ENCODE assay signal across 7 mouse cellular contexts in genomic region chr5:148977698-148978457, GRCm38 (mm10). TPM values are rescaled to one million over a fixed set of nuclear protein-coding genes. Genes with fewer than 3 reads are reported as not detected.
DNase-seq lines count a peak whose midpoint lies in the region; ATAC-seq and TF ChIP-seq lines count a peak whose summit lies in the region.

No protein-coding gene starts in this region.

- H3K36me3 ChIP-seq in spleen, adult 2 months (ENCODE audit: control insufficient read depth, insufficient read depth, low read length): no peaks in the 10 kb centered on the region
- no peaks in the 10 kb centered on the region for H3K36me3 ChIP-seq in heart, embryonic 15.5 days
- no peaks in the 10 kb centered on the region for H3K36me3 ChIP-seq in liver, embryonic 12.5 days
- H3K36me3 ChIP-seq in stomach, postnatal 0 days (ENCODE audit: control insufficient read depth, insufficient read depth, low read length): no peaks in the 10 kb centered on the region

- no peak for TF ChIP-seq POLR2A in spleen, adult 2 months (IDR thresholded peaks at IDR 0.05; ENCODE audit: low read depth, low read length)
- no peak for TF ChIP-seq POLR2A in cerebellum, adult 2 months (IDR thresholded peaks at IDR 0.05; ENCODE audit: borderline replicate concordance, insufficient read depth, low read length)

- H3K27ac ChIP-seq in spleen, adult 2 months (ENCODE audit: insufficient read depth, low read length): peak overlapping the region; percentile 89
- H3K27ac ChIP-seq in heart, embryonic 15.5 days: peak overlapping the region; percentile 82
- H3K27ac ChIP-seq in liver, embryonic 12.5 days: peak overlapping the region; percentile 79
- H3K27ac ChIP-seq in stomach, postnatal 0 days (replicated peaks): peak overlapping the region; percentile 58
- no peak overlapping the region for H3K27ac ChIP-seq in cerebellum, adult 2 months (ENCODE audit: insufficient read depth, low read length)

- WGBS in spleen, adult 2 months: 11% methylated on average over 14 of the region's 14 CpGs
- 17% methylated on average over 14 of the region's 14 CpGs for WGBS in heart, embryonic 15.5 days
- WGBS in liver, embryonic 12.5 days (ENCODE audit: insufficient replicate concordance): 25% methylated on average over 14 of the region's 14 CpGs
- 17% methylated on average over 14 of the region's 14 CpGs for WGBS in stomach, postnatal 0 days
- 36% methylated on average over 14 of the region's 14 CpGs for WGBS in cerebellum, adult 2 months

- peaks cover 25% of the 10 kb centered on the region; the same call in 1 of the 2 replicates for H3K4me1 ChIP-seq in spleen, adult 2 months (ENCODE audit: control insufficient read depth, insufficient read depth, insufficient read length)
- H3K4me1 ChIP-seq in heart, embryonic 15.5 days (replicated peaks): peaks cover 22% of the 10 kb centered on the region
- H3K4me1 ChIP-seq in liver, embryonic 12.5 days: peaks cover 56% of the 10 kb centered on the region
- H3K4me1 ChIP-seq in stomach, postnatal 0 days (replicated peaks; ENCODE audit: control insufficient read depth, insufficient read depth): peaks cover 5% of the 10 kb centered on the region; the same call in 1 of the 2 replicates
- H3K4me1 ChIP-seq in cerebellum, adult 2 months (ENCODE audit: control insufficient read depth, insufficient read depth, low read length): no peaks in the 10 kb centered on the region

- no peaks in the 10 kb centered on the region for H3K9me3 ChIP-seq in heart, embryonic 15.5 days (replicated peaks)
- H3K9me3 ChIP-seq in liver, embryonic 12.5 days (replicated peaks): no peaks in the 10 kb centered on the region
- no peaks in the 10 kb centered on the region for H3K9me3 ChIP-seq in stomach, postnatal 0 days (ENCODE audit: control insufficient read depth, low read length)

- H3K27me3 ChIP-seq in spleen, adult 2 months (ENCODE audit: control insufficient read depth, insufficient read depth, low read length): no peaks in the 10 kb centered on the region
- H3K27me3 ChIP-seq in heart, embryonic 15.5 days: no peaks in the 10 kb centered on the region
- no peaks in the 10 kb centered on the region for H3K27me3 ChIP-seq in liver, embryonic 12.5 days (replicated peaks)
- H3K27me3 ChIP-seq in stomach, postnatal 0 days (ENCODE audit: control insufficient read depth, insufficient read depth, low read length): no peaks in the 10 kb centered on the region
- H3K27me3 ChIP-seq in cerebellum, adult 2 months (ENCODE audit: control insufficient read depth, insufficient read depth, low read length): no peaks in the 10 kb centered on the region; the same call in 1 of the 2 replicates

- no peak for TF ChIP-seq CTCF in spleen, adult 2 months (IDR thresholded peaks at IDR 0.05; ENCODE audit: extremely low read depth, insufficient read depth, insufficient read length, insufficient replicate concordance)
- TF ChIP-seq CTCF in stomach, postnatal 0 days (IDR thresholded peaks at IDR 0.05; ENCODE audit: low read depth): no peak
- no peak for TF ChIP-seq CTCF in cerebellum, adult 2 months (IDR thresholded peaks at IDR 0.05; ENCODE audit: borderline replicate concordance, insufficient read depth, low read depth, low read length)

- peak in 1 of 2 experiments; percentile 22 for DNase-seq in spleen, adult 2 months (ENCODE audit: low read depth in 1 of 2, low spot score in 2 of 2)
- DNase-seq in spleen, postnatal 14 days (ENCODE audit: low spot score in 2 of 2): no peak
- DNase-seq in stomach, postnatal 0 days (ENCODE audit: low spot score): no peak
- no peak for DNase-seq in cerebellum, adult 2 months
- no peak for DNase-seq in urinary bladder, postnatal 36 days (ENCODE audit: low spot score in 2 of 2)

- TF ChIP-seq EP300 in stomach, postnatal 0 days (optimal IDR thresholded peaks at IDR 0.05): no peak

- H3K4me3 ChIP-seq in spleen, adult 2 months (ENCODE audit: extremely low read depth, insufficient read depth, insufficient read length): no peak overlapping the region
- H3K4me3 ChIP-seq in heart, embryonic 15.5 days: no peak overlapping the region
- H3K4me3 ChIP-seq in liver, embryonic 12.5 days: no peak overlapping the region
- no peak overlapping the region for H3K4me3 ChIP-seq in stomach, postnatal 0 days (ENCODE audit: low read depth, low read length)
- no peak overlapping the region for H3K4me3 ChIP-seq in cerebellum, adult 2 months (replicated peaks; ENCODE audit: insufficient read depth, low read depth, low read length)

- no peak overlapping the region for H3K4me2 ChIP-seq in heart, embryonic 15.5 days
- H3K4me2 ChIP-seq in liver, embryonic 12.5 days: no peak overlapping the region
- no peak overlapping the region for H3K4me2 ChIP-seq in stomach, postnatal 0 days (replicated peaks; ENCODE audit: low read depth)

- 0 out of 2 replicates have a peak, but pooled peaks have one; percentile 47 for ATAC-seq in heart, embryonic 15.5 days (replicated peaks; ENCODE audit: insufficient number of reproducible peaks, insufficient read depth, low FRiP score, low read depth)
- no peak for ATAC-seq in liver, embryonic 12.5 days
- peak; percentile 10; the same call in 1 of the 2 replicates for ATAC-seq in stomach, postnatal 0 days (ENCODE audit: low FRiP score, low TSS enrichment)

- no peak overlapping the region for H3K9ac ChIP-seq in heart, embryonic 15.5 days
- peak overlapping the region; percentile 4; the same call in 1 of the 2 replicates for H3K9ac ChIP-seq in liver, embryonic 12.5 days
- no peak overlapping the region for H3K9ac ChIP-seq in stomach, postnatal 0 days (ENCODE audit: low read length)

RNA-seq across cellular contexts. Expression of gene Gm42791, which starts 17.1 kb away (rescaled TPM):
- polyA plus RNA-seq in spleen, adult 2 months (2012; rRNA removed): not detected in 2 replicates
- 2.1 and 2.6 TPM in 2 replicates for polyA plus RNA-seq in heart, embryonic 15.5 days (2015; fragmentation: Nextera tagmentation; extraction: Ambion mirVana)
- polyA plus RNA-seq in liver, embryonic 12.5 days (2016; fragmentation: Nextera tagmentation; extraction: Ambion mirVana): 0.51 and 1.7 TPM in 2 replicates
- 0.99 TPM in 1 of 2 replicates, not detected in the other for polyA plus RNA-seq in stomach, postnatal 0 days (2015; fragmentation: Nextera tagmentation; extraction: Ambion mirVana)
- not detected in 2 replicates for polyA plus RNA-seq in cerebellum, adult 2 months (2012; rRNA removed)

RNA-seq across cellular contexts. Expression of gene Katnal1, which starts 48.8 kb away (rescaled TPM):
- polyA plus RNA-seq in spleen, adult 2 months (2012; rRNA removed): 2.4 and 2.5 TPM in 2 replicates
- 10.2 and 12.0 TPM in 2 replicates for polyA plus RNA-seq in heart, embryonic 15.5 days (2015; fragmentation: Nextera tagmentation; extraction: Ambion mirVana)
- polyA plus RNA-seq in liver, embryonic 12.5 days (2016; fragmentation: Nextera tagmentation; extraction: Ambion mirVana): 18.3 and 18.9 TPM in 2 replicates
- 3.4 and 4.1 TPM in 2 replicates for polyA plus RNA-seq in stomach, postnatal 0 days (2015; fragmentation: Nextera tagmentation; extraction: Ambion mirVana)
- polyA plus RNA-seq in cerebellum, adult 2 months (2012; rRNA removed): 41.0 and 41.7 TPM in 2 replicates
